Mouse (Mus musculus): ENCODE results near the gene Drd4. TPM values are rescaled to one million over a fixed set of nuclear protein-coding genes. Genes with fewer than 3 reads are reported as not detected.

Gene Drd4
- polyA plus RNA-seq (2012; rRNA removed; ENCODE audit: low replicate concordance): 0.09 TPM in 1 of 2 replicates, not detected in the other

GRCm38 (mm10) chr7:141291921-141292582 is at the start of gene Drd4:
Gene Drd4, plus strand, starts transcription at chr7:141292006.

DNA sequence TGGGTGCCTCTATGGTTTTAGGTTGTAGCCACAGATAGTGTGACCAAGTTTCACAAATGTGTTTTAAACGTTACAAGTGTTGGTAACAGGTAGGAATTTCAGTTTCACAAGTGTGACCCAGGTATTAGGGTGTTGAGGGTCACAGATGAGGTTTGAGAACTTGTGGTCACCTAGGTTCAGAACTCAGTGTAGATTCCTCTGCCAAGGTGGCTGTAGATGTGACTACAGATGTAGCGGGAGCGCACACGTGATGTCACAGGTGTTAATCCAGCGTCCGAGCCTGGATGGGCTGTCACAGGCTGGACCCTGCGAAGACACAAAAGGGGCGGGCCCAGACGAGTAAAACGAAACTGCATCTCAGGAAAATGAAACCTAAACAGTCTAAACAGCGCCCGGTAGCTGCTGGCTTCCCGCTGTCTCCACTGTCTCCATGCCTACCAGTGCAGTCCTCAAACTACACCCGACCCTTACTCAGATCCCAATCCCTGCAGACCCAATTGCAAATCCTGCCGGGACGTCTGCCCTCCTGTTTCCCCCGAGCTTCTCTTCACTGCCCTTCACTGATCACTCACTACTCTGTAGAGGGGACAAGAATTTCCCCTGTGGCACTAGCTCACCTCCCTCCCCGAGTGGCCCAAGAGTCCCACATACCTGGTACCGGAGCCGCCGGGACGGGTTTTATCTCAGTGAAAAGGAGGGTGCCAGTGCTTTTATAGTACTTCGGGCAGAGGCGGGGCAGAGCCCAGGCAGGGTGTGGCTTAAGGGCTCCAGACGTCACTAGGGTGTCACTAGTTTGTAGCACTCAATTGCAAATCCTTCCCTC is 25.9 kb upstream of the Drd4 start, which contains the start of gene Irf7:
Irf7 (minus strand) TSS at position 743 of the 823 bp plus-strand sequence.

DNA sequence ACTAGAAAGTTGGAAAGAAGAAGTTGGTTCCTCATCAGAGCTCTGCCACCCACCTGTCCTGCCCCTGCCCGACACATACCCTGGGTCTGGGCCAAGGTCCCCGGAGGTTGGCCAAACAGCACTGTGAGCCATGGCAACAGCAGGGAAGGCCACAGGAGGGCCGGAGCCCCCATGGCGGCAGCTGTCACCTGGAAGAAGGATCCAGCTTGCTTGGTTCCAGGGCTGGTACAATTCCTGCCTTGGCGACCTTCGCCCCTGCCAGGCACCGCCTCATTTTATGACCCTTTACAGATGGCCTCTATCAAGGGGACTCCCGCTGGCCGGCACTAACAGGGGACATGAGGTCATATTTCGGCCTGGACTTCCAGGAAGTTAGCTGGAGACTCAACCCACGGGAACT is 15.3 kb upstream of the Drd4 start, which contains the start of gene Cdhr5:
Cdhr5 (minus strand) TSS at position 241 of the 400 bp plus-strand sequence.

DNA sequence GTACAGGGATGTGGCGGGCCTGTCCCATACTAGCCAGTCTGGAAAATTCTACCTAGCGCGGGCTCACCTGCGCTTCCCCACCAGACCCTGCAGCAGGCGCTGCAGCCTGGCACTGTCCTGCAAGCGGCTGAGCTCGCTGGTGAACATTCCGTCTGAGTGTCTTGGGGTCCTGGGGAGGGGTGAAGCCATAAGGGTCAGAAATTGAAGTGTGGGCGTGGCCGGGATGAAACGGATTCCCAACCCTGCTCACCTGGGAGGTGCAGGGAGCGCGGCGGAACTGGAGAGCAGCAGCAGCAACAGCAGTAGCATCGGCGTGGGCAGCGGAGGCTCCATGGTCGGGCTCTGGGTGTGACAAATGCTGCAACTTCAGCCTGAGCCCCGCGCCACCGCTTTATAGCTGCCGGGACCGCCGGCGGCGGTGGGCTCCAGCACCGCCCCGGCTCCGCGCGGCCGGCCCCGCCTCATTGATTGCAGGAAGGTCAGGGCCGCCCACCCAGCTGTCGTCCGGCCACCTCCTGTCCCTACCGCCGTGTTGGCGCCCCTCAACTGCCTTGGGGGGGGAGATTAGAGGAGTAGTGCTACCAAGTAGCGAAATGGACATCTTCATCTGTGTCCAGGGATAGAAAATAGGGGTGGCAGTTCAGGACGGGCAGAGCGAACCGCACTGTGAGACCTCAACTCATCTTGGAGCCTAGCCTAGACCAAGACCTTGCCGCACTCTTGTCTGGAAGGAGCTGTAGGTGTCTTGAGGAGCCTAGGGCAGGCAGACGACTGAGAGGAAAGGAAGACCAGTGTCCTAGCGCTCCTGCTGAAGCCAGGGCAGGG is 12.8 kb upstream of the Drd4 start, which contains the start of gene Sct:
Sct (minus strand) TSS at position 368 of the 825 bp plus-strand sequence.

GRCm38 (mm10) chr7:141327469-141328372 is 35.9 kb downstream of the Drd4 start, which contains the start of the genes Deaf1 and Tmem80:
Gene Deaf1, minus strand, starts transcription at chr7:141327690.
Gene Tmem80, plus strand, starts transcription at chr7:141327739.

GRCm38 (mm10) chr7:141338576-141339131 is 46.8 kb downstream of the Drd4 start, which contains the start of gene Eps8l2:
Gene Eps8l2, plus strand, starts transcription at chr7:141338880.

Other genes with a start within 250 kb of the Drd4 start
- 0.26 and 5.6 TPM in 2 replicates for gene B4galnt4, start 230.9 kb upstream of the Drd4 start, polyA plus RNA-seq (2012; rRNA removed; ENCODE audit: low replicate concordance)
- 1.7 and 14.7 TPM in 2 replicates for gene Pkp3, start 213.8 kb upstream of the Drd4 start, polyA plus RNA-seq (2012; rRNA removed; ENCODE audit: low replicate concordance)
- 21.2 and 25.3 TPM in 2 replicates for gene Sigirr, start 191.4 kb upstream of the Drd4 start, polyA plus RNA-seq (2012; rRNA removed; ENCODE audit: low replicate concordance)
- gene Ano9, start 174.2 kb upstream of the Drd4 start, polyA plus RNA-seq (2012; rRNA removed; ENCODE audit: low replicate concordance): 0.20 and 11.9 TPM in 2 replicates
- gene Ptdss2, start 169.6 kb upstream of the Drd4 start, polyA plus RNA-seq (2012; rRNA removed; ENCODE audit: low replicate concordance): 44.6 and 49.3 TPM in 2 replicates
- gene Rnh1, start 119.1 kb upstream of the Drd4 start, polyA plus RNA-seq (2012; rRNA removed; ENCODE audit: low replicate concordance): 139 and 202 TPM in 2 replicates
- gene Hras, start 98.0 kb upstream of the Drd4 start, polyA plus RNA-seq (2012; rRNA removed; ENCODE audit: low replicate concordance): 82.4 and 82.9 TPM in 2 replicates
- gene Lrrc56, start 97.8 kb upstream of the Drd4 start, polyA plus RNA-seq (2012; rRNA removed; ENCODE audit: low replicate concordance): 6.6 and 7.6 TPM in 2 replicates
- 0.26 and 3.7 TPM in 2 replicates for gene Lmntd2, start 77.9 kb upstream of the Drd4 start, polyA plus RNA-seq (2012; rRNA removed; ENCODE audit: low replicate concordance)
- gene Rassf7, start 76.1 kb upstream of the Drd4 start, polyA plus RNA-seq (2012; rRNA removed; ENCODE audit: low replicate concordance): 8.8 and 33.1 TPM in 2 replicates
- 16.5 and 28.7 TPM in 2 replicates for gene Phrf1, start 63.2 kb upstream of the Drd4 start, polyA plus RNA-seq (2012; rRNA removed; ENCODE audit: low replicate concordance)
- 72.7 and 97.5 TPM in 2 replicates for gene Irf7, start 25.5 kb upstream of the Drd4 start, polyA plus RNA-seq (2012; rRNA removed; ENCODE audit: low replicate concordance)
- gene Cdhr5, start 15.2 kb upstream of the Drd4 start, polyA plus RNA-seq (2012; rRNA removed; ENCODE audit: low replicate concordance): 0.13 and 0.35 TPM in 2 replicates
- 1.4 and 1.8 TPM in 2 replicates for gene Sct, start 12.9 kb upstream of the Drd4 start, polyA plus RNA-seq (2012; rRNA removed; ENCODE audit: low replicate concordance)
- gene Deaf1, start 35.7 kb downstream of the Drd4 start, polyA plus RNA-seq (2012; rRNA removed; ENCODE audit: low replicate concordance): 19.0 and 35.2 TPM in 2 replicates
- gene Tmem80, start 35.7 kb downstream of the Drd4 start, polyA plus RNA-seq (2012; rRNA removed; ENCODE audit: low replicate concordance): 58.4 and 71.0 TPM in 2 replicates
- 20.1 and 30.8 TPM in 2 replicates for gene Eps8l2, start 46.9 kb downstream of the Drd4 start, polyA plus RNA-seq (2012; rRNA removed; ENCODE audit: low replicate concordance)
- gene Taldo1, start 100.2 kb downstream of the Drd4 start, polyA plus RNA-seq (2012; rRNA removed; ENCODE audit: low replicate concordance): 446 and 750 TPM in 2 replicates
- 59.5 and 84.7 TPM in 2 replicates for gene Gatd1, start 122.1 kb downstream of the Drd4 start, polyA plus RNA-seq (2012; rRNA removed; ENCODE audit: low replicate concordance)
- 0.97 and 1.7 TPM in 2 replicates for gene Cend1, start 137.5 kb downstream of the Drd4 start, polyA plus RNA-seq (2012; rRNA removed; ENCODE audit: low replicate concordance)
- gene Slc25a22, start 145.9 kb downstream of the Drd4 start, polyA plus RNA-seq (2012; rRNA removed; ENCODE audit: low replicate concordance): 134 and 159 TPM in 2 replicates
- gene Pidd1, start 152.0 kb downstream of the Drd4 start, polyA plus RNA-seq (2012; rRNA removed; ENCODE audit: low replicate concordance): 9.8 and 14.5 TPM in 2 replicates
- gene Rplp2, start 155.4 kb downstream of the Drd4 start, polyA plus RNA-seq (2012; rRNA removed; ENCODE audit: low replicate concordance): 457 and 759 TPM in 2 replicates
- 1,309 and 3,373 TPM in 2 replicates for gene Pnpla2, start 163.2 kb downstream of the Drd4 start, polyA plus RNA-seq (2012; rRNA removed; ENCODE audit: low replicate concordance)
- gene Cracr2b, start 169.1 kb downstream of the Drd4 start, polyA plus RNA-seq (2012; rRNA removed; ENCODE audit: low replicate concordance): 34.3 and 65.7 TPM in 2 replicates
- gene Cd151, start 175.4 kb downstream of the Drd4 start, polyA plus RNA-seq (2012; rRNA removed; ENCODE audit: low replicate concordance): 617 and 1,187 TPM in 2 replicates
- 63.9 and 76.4 TPM in 2 replicates for gene Polr2l, start 183.1 kb downstream of the Drd4 start, polyA plus RNA-seq (2012; rRNA removed; ENCODE audit: low replicate concordance)
- gene Tspan4, start 183.2 kb downstream of the Drd4 start, polyA plus RNA-seq (2012; rRNA removed; ENCODE audit: low replicate concordance): 166 and 253 TPM in 2 replicates
- 38.6 and 54.6 TPM in 2 replicates for gene Chid1, start 247.9 kb downstream of the Drd4 start, polyA plus RNA-seq (2012; rRNA removed; ENCODE audit: low replicate concordance)